Mouse (Mus musculus) cerebellum, postnatal 10 days (tissue): ENCODE measurements around the gene Nsmce3.

ENCODE experiments used
- DNase-seq, 2 experiments: peaks; one replicate each; pipeline ENCODE4 v3.0.0; 2021; ENCODE audit warnings: mixed read lengths in 2 of 2

The Nsmce3 gene

DNA sequence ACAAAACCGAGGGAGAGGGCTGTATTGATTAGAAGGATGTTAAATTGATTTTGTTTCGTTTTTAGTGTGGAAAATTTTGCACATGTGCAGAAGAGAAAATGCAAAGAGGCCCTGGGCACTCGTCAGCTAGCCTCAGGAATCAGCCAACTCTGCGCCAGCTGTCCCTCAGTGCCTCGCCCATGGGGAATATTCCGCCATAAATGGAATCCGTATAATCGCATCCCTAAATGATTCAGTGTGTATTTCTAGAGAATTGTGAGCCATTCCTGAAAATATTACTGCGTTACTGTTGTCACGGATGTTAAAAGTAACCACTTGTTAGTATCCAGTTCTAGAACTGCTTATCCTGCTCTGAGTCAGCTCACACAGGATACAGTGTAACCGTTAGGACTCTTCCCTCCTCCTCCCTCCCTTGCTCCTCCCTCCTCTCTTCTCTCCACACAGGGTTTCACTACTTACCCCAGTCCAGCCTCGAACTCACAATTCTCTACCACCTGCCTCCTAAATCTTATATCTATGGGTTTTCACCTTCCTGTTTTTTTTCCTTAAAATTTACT is 16.2 kb downstream of the Nsmce3 start:
- peak; percentile 54 to 57 for DNase-seq

DNA sequence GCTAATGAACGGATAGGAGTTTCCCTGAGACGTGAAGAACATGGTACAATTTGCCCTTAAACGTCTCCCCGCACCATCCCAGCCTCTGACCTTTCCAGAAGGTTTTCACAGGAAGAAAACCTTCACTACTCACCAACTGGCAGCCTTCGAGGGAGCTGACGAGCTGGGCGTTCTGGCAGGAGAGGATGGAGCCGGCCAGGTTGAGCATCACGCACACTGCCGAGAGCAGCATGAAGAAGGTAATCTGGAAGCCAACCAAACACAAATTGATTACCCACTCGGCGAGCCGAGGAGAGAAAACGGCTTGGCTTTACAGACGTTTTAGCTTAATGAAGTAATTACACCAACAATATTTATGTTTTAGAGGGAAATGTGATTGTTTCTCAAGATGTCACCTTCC is 16.8 kb downstream of the Nsmce3 start:
- peak; percentile 85 to 87 for DNase-seq

DNA sequence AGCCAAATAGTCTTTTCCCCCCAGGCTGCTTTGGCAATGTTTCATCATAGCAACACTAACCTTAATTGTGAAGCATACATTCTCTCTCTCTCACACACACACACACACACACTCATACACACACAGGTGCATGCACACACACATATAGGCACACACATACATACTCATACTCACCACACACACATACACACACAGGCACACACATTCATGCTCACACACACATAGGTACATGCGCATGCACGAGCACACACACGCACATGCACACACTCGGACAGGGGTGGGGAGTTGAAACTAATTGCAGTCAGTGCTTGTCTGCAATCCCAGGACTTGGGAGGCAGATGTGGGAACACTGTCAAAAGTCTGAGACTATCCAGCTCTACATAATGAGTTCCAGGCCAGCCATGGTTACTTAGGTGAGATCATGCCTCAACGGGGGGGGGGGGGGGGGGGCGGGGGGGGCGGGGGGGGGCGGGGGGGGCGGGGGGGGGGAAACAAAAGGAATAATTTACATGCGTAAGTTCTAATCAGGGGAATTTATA is 17.3 kb downstream of the Nsmce3 start:
- no peak for DNase-seq

DNA sequence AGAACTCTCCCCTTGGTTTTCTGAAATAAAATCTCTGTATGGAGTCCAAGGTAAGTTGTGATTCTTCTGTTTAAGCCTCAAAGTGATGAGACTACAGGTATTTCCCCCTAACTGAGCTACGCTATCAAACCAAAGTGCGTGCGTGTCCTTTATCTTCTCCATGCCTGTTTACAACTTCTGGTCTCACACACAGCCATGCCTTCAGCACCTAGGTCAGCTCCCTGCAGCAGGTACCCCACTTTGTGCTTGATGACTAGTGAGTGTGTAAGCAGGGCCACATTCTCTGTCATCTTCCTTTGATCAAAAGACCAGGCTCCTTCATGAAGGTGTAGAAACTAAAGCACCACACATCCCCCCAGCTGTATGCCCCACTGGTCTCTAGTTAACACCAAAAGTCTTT is 22.0 kb downstream of the Nsmce3 start:
- no peak for DNase-seq

DNA sequence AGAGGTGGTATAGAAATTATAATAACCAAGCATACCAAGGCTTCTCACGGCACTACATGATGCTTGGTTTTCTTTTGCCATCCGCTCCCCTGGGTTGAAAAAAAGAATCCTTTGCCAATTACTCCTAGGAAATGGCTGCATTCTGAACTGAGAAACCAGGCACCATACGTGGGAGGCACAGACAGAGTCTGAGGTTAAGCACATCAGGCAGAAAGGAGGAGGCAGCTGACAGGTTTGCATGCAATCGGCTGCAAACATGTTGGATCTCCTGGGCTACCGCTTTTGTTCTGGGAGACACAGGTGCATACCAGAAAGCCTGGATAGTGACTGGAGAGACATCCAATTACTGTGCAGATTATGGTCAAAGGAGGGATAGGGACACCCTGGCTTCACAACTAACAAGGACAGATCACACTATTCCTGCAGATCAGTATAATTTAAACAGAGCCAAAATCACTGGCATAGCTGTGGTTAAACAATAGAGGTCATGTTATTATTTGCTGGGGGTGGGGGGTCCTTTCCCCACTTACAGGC is 25.4 kb downstream of the Nsmce3 start:
- no peak for DNase-seq

DNA sequence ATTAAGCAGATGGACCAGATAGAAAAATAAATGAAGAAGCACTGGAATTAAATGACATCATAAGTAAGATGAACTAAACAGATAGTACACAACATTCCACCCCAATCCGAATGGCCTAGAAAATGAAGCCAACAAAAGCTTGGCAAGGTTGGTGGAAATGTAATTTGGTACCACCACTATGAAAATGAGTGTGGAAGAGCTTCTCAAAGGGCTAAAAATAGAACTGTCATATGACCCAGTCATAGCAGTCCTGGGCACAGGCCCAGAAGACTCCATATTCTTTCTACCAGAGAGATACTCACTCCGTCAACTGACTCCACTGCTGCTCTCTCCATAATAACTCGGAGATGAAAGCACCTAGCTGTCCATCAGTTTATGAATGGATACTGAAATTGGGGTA is 26.7 kb downstream of the Nsmce3 start:
- peak; percentile 49 to 58 for DNase-seq

DNA sequence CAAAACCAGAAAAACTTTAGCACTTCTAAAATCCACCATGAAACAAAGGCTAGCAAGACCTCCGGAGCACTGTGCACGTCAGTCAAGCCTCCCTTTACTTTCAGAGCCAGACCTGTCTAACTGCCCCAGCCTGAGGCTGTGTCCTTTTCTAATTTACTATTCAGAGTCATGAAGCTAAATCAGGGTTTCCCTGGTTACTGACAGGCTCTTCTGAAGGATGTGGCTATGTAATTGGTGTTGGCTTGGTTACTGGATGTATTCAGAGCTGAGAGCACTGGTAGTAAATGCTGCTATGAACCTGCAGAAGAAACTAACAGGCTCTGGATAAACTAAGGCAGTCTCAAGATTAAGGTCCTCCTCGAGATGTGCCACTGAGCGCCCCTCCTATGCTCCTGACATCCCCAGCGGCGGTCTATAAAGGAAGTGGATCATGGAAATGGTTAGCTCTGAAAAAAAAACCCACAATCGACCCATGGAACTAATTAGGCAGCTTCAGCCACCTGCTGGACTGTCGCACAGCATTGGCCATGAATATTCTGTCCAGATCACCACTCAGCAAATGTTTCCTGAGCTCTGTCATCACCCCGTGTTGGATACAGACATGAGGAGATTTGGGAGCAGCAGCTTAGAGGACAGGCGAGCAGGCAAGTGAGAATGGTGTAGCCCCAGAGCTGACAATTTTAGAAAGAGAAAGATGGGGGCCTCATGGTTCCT is 31.7 kb downstream of the Nsmce3 start:
- DNase-seq = no peak

DNA sequence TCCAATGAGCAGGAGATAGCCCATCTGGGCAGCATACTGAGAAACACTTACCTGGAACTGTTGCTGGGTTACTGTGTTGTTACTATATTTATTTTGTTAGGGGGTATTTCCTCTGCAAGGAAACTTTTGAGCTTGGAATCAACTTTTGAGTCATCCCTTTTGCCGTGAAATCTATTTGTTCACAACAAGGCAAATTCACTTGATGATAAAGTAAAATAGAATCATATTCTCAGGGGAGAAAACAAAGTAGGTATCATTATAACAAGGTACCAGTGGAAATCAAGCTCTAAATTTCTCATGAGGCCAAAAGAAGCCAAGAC is 32.3 kb downstream of the Nsmce3 start:
- DNase-seq = no peak

DNA sequence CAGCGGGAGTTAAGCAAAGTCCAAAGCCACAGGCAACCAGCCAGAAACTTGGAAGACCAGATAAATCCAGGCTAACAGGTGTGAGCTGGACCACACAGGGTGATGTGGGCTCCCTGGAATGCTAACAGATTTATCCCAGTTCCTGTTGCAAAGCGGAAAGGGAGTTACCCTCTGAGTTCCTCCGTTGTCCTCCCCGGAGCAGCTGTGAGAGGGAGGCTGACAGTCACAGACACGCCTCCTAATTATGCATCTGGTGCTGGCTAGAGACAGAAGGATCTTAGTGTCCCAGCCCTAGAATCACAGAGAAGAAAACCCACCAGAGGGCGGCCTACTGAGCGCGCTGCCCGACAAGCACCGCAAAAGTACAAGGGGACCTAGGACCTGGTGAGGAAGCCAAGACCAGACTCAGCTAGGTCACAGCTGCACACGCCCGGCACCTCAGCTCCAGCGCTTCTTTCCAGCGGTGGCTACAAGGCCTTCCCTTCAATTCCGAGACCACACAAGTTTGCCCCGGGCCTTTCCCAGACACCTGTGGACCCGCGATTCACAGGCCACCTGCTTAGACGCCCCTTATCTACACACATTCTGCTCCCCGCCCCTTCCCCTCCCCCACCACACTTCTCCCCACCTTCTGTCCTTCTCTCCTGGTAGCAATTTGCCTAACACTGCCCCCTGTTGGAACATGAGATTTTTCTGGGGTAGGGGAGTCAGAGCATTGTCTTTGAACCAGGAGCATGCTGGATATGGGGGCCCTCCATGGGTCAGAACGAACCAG is 32.8 kb downstream of the Nsmce3 start:
- peak; percentile 60 to 68 for DNase-seq

DNA sequence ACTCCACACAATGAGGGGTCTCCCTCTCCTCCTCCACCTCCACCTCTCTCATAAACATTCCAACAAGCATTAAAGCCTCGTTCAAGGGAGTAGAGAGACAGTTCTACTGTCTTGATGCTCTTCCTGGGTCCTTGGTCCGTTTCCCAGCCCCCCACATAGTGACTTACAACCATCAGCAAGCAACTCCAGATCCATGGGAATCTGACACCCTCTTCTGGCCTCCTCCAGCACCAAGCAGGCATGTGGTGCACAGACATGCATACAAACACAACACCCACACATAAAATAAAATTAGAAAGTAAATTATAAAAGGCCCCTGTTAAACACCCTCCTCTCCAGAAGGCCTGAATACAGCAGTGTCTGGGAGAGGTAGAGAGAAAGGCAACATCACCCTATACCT is 33.5 kb downstream of the Nsmce3 start:
- no peak for DNase-seq

DNA sequence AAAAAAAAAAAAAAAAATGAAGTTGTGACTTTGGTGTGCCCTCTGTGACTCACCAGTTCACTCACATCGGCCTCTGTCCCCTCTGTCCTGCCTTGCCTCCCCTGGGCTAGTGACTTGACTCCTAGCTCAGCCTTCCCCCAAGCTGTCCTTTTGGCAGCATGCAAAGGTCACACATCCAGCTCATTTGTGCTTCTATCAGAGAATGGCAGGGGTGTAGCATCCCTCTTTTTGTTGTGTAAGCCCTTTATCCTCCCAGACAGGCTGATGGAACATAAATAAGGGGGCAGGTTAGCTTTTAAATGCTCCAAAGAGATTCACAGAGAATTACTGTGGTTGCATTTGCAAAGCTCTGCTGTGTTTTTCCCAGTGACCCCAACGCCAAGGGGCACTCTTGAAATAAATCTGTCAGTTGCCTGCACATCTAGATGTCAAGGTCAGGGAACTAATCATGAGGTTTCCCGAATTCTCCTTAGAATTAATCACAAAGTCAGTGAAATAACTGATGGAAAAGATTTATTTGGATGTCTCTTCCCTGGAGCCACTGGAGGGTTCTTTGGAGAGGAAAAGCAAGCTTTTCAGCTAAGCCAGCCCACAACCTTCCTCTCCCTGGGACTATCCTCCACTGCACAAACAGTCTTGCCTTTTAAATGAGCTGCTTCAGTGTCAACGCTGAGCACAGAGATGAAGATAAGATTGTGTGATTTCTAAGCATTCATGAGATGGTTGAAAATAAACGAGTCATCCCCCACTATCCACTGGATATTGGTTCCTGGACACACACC is 42.4 kb downstream of the Nsmce3 start:
- no peak for DNase-seq

DNA sequence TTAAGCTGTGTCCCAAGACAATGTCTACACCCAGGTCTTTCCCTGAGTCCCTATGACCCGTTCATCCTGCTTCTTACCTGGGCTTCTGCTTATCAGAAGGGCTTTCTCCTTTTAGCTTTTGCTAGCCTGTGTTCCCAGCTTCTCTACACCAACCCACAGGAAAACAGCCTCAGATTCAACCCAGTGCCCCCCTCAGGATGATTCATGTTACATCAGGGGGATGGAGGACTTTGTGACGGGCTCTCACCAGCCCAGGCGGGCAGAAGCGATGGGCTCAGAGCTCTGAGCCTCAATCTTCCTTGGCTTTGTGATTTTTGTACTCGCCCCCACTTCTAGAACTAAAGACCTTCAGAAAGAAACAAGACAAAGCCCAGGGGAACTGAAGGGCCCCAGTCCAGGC is 51.7 kb downstream of the Nsmce3 start:
- DNase-seq = no peak

DNA sequence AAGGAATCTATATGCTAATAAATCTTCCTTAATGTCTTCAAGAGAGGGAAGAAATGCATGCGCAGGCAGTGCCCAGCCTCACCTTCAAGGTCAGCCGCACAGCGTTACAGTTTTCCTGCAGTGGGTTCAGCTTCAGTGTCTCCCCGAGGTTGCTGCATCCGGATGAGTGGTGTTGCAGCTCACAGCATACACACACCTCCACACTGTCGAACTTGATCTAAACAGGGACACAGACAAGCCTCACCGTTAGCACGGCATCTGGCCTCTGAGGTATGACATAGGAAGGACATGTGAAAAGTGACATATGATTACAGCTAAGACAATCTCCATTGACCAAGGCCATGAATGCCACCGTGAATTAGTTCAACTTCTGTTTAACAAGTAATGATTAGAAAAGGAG is 53.1 kb downstream of the Nsmce3 start:
- no peak for DNase-seq
